Mouse (Mus musculus) spleen, adult 18-20 months (tissue): ENCODE results near the gene Sorbs1.

Source experiments
- DNase-seq, 2 experiments: peaks; one replicate each; pipeline ENCODE4 v3.0.0; 2022; ENCODE audit warnings: mixed read lengths in 2 of 2

The Sorbs1 gene

DNA sequence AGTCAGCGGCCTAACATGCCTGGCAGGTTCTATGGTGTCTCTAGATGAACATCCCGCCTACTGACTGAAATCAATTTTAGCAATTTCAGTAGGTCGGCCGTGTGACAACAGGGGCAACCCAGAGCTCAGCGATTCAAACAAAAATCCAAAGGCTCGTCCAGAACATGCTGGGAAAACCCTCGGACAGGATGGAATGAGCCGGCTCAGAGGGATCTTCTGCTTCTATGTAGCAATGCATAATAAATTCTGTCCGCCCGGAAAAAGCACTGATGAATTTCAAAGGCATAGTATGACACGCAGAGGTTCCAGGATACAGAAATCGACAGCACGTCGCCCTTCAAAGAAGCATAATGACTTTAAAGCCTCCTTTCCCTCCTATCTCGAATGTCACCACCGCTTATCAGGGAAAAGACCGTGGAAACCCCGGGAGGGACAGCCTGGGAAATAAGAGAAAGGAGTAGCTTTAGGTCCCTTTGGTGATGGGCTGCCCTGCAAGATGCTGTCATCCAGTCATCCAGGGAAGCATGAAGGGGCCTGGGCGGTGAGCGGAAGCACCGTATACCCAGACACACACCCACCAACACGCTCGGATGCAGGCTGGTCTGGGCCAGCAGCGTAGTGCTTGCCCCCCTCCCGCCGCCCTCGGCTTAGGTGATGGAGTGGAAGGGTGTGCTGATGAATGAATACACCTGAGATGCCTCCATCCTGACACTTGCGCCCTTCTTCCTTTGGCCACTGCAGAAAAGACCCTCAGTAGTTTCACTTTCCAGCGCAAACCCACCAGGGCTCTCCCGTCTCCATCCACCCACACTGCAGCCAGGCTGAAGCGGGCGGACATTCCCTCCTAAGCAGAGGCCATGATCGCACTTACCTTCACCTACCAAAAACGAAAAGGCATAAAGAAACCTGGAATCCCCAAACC is 818 bp downstream of the Sorbs1 start:
- peak; percentile 26 to 49 for DNase-seq

- DNase-seq, result no peak
These were observed 1.8 kb downstream of the Sorbs1 start for GRCm38 (mm10) chr19:40511679-40512309.

DNA sequence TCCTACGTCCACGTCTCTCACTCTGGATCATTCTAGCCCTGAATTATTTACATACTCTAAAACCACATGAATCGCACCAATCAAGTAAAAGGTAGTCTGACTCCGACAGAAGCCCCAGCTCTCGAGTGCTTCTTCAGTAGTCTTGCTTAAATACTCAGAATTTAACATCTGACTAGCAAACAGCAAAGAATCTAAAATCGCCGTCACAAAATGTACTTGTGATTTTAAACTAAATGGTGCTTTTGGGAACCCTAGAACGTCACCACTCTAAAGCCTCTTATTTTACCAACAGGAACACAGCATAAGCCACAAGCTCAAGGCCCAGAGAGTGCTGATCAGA is 2.5 kb downstream of the Sorbs1 start:
- DNase-seq, result no peak

- DNase-seq, result no peak
These were observed 3.0 kb downstream of the Sorbs1 start for GRCm38 (mm10) chr19:40510387-40511099.

- DNase-seq, result no peak
These were observed 4.3 kb downstream of the Sorbs1 start for GRCm38 (mm10) chr19:40509274-40509673.

DNA sequence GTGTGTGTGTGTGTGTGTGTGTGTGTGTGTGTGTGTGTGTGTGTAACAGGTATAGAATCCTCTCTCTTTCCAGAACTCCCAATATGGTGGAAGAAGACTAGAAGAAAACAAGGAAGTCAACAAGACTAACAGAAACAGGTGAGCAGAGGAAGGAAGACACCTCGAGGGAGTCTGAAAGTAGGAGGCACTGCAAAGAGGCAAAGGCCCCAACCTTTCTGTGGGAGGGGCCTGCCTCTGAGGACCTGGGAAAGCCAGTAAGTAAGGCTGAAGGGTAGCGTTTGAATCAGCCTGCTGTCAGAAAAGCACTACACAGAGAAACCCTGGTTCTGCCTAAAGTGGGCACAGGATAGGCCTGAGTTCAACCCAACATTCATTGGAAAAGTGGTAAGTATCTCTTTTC is 4.7 kb downstream of the Sorbs1 start:
- DNase-seq, result no peak

- DNase-seq, result no peak
These were observed 6.6 kb downstream of the Sorbs1 start for GRCm38 (mm10) chr19:40506965-40507364.

DNA sequence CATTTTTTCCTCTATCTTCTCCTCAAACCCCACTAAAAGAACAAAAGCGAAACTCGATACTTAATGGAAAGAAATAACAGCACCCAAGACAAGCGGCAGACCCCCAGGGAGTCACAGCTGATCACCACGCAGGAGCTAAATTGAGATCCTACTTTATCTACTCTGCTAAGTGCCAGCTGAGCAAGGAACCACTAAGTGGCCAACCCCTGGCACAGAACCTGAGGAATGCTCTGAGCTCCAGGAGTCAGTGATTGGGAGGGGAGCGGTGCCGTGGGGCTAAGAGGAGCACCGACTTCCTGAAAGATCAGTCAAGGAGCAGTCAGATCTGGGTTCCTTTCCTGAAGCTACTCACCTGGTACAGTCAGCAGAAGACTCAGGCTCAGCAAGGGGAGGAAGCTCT is 9.2 kb downstream of the Sorbs1 start:
- no peak for DNase-seq

GRCm38 (mm10) chr19:40499940-40500737 is 13.4 kb downstream of the Sorbs1 start:
- DNase-seq, result no peak

GRCm38 (mm10) chr19:40499141-40499540 is 14.4 kb downstream of the Sorbs1 start:
- no peak for DNase-seq

GRCm38 (mm10) chr19:40498162-40498725 is 15.3 kb downstream of the Sorbs1 start:
- no peak for DNase-seq

DNA sequence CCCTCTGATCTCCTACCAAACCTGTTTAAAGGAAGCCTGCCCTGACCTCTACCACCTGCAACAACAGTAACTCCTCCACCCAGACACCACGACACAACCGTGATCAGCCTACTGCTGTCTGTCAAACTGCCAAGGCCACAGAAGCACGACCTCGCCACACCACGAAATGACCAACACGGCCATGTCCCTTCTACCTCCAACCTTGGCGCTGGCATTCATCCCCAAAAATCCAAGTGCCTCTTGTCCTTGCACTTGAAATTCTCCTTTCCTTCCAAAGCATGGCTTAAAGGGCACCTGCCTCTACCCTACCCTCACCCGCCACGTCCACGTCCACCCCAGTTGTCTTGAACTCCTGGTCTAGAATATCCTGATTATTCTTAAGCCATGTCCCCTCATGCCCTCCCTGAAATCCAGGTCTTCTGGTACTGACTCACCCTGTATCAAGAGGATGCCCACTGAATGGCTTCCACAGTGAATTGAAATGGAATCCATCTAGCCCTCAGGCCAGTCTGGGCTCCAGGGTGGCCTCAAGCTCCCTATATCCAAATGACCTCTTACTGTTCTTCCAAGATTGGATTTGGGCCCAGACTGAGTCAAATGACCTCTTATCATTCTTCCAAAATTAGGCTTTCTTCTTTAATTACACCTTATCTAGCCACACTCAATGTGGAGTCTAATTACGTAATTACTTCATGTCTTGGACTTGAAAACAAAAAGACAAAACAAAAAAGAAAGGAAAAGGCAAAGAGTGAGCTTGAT is 16.9 kb downstream of the Sorbs1 start:
- DNase-seq, result no peak

DNA sequence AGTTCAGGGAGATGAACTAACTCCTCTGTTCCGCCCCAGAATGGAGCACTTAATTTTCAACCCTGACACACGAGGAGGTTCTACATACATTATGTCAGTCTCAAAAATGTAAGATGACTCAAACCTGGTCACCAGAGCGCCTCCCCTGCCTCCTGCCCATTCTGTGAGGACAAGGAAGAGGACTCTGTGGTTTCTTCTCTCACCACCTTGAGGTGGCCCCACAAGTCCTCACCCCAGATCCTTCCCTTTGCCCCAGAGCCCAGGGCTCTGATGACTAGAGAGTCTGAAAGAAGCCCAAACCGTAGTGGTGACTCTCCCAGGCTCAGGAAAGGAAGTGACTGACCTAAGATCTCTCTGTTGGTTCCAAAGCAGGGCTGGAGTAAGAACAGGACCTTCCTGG is 17.5 kb downstream of the Sorbs1 start:
- DNase-seq, result no peak

- no peak for DNase-seq
These were observed 20.7 kb downstream of the Sorbs1 start for GRCm38 (mm10) chr19:40492902-40493301.

DNA sequence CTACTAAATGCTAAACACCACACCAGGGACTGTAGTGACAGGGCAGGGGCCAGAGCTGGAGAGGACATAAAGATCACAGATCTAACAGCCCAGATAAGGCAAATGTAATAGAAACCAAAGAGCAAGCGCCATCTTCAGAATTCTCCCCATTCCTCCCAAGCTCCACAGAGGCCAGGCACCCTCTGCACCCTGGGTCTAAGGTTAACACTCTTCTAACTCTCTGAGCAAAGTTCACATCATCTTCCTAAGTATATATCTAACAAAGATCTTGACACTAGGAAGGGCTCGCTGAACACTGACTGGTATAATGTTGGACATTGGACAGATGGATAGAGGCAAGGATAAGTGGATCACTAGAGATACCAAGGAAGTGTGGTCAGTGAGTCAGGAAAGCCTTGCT is 22.1 kb downstream of the Sorbs1 start:
- DNase-seq, result no peak

GRCm38 (mm10) chr19:40490765-40491164 is 22.8 kb downstream of the Sorbs1 start:
- DNase-seq, result no peak

DNA sequence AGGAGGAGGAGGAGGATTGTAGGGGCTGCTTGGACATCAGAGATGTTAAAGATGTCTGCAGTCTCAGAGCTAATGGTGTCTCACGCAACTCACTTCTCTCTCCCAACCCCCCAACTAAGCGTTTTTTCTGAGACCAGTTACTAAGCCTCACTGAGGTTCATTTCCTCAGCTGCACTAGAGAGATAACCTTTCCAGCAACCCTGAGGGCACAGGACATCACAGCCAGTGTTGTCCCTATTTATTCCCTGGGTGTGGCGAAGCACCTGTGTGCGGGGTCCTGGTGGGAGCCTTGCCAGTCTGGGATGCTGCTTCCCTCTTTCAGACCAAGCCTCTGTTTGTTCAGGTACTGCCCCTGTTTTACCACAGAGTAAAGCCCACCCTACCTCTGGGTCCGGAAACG is 23.9 kb downstream of the Sorbs1 start:
- DNase-seq, result no peak

DNA sequence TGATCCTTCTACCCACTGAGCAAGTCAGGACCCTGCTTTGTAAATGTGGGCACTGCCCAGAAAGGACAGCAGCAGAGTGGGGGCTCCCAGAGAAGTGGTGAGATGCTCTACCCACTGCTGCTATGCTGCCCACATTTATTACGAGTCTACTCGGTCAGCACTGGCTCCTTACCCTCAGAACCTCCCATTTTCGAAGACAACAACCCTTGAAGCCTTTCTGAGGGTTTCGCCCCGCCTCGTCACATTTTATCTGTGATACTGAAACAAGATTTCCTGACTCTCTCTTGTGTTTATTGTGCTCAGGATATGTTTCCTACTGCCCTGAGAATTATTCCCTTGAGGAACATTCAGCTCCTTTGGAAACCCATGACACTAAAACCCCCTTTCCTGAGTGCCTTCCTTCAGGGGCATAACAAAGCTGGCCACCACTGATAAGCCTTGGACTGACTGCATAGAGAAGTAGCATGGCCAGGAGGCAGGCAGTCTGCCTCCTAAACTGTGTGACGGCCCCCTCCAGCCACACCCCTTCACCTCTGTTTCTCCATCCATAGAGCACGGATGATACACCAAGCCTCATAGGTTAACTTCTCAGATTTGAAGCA is 24.6 kb downstream of the Sorbs1 start:
- DNase-seq, result no peak

DNA sequence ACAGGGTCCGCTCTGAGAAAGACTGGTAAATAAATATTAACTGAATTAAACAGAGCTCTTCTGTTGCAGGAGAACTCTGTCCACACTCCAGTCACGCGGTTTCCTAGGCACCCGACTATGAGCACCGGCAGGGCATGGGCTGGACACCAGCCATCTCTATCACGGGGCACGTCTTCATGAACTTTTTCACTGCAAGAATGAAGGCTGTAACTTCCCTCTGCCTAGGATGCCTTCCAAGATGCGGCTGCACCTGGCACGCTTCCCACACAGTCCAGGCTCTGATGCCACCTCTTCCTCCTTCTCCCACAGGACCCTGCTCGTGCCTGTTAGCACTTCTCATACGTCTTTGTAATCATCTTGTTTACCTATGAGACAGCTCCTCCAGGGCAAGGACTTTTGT is 26.0 kb downstream of the Sorbs1 start:
- DNase-seq, result no peak

DNA sequence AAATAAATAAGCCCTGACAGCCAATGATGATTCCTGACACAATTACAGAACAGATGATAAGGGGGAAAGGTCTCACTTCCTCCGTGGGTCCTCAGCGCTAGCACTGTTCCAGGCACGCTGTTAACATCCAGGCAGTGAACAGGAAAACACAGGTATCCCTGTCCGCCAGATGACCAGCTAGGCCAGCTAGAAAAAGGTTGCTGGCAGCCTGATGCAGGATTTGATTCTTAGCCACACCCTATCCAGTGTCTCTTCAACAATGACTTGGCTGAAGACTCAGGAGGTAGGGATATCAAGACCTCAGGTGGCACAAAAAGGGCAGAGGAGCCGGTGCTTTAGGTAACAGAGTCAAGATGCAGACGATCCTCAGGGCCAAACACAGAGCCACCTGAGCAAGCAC is 32.5 kb downstream of the Sorbs1 start:
- no peak for DNase-seq

GRCm38 (mm10) chr19:40478161-40478575 is 35.4 kb downstream of the Sorbs1 start:
- no peak for DNase-seq
